Mouse (Mus musculus): ENCODE data around the gene Gm9837. TPM values are rescaled to one million over a fixed set of nuclear protein-coding genes. Genes with fewer than 3 reads are reported as not detected.
A peak's percentile ranks its signal among the peaks of the same experiment; 100 is the strongest.

Gene Gm9837
- not detected in 2 replicates for polyA plus RNA-seq (2012; rRNA removed)

DNA sequence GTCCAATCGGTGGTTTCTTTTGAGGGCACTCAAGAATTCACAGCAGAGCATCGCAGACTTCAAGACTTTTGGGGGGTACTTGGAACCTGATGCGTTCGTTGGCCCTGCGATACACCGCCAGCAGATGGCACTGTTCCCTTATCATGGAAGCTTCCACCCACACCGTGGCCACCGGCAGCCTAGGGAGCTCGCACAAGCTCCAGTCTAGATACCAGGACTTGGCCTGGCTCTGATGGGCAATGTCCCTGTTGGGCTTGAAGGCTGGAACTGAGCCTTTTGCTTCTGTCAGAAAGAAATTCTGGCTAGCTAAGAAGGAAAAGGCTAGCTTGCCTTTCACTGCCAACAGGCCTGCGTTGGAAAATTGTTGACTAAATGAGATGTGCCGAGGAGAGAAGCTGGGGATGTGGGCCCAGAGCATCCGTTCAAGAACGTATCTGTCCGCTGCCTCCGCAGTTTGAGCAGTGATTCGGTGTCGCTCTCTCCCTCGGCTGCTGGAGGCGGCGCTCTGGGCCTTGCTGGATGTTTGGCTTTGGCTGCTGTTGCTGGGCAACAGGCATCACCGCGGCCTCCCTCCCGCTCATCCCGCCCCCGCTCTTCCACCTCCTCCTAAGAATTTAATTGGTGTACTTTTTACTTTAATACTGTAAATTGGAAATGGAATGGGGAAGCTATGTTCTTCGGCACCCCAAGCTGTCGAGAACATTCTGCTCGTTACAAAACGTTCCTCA is at the start of gene Gm9837:
Gene Gm9837 (minus strand): TSS at position 512 of the 728 bp plus-strand sequence.
- H3K4me1 ChIP-seq (ENCODE audit: control insufficient read depth, insufficient read depth, low read length) = no peaks in the 10 kb centered on the region
- H3K4me3 ChIP-seq (replicated peaks; ENCODE audit: extremely low read depth, low read depth, low read length) = no peak within 1 kb of the TSS
- 6% methylated on average over 29 of the region's 29 CpGs for WGBS
- DNase-seq = peak; percentile 84
- TF ChIP-seq CTCF (IDR thresholded peaks at IDR 0.05; ENCODE audit: insufficient read depth, low read length) = peak; percentile 97
- no peak for TF ChIP-seq POLR2A (IDR thresholded peaks at IDR 0.05; ENCODE audit: borderline replicate concordance, extremely low read depth, low read depth, low read length)

DNA sequence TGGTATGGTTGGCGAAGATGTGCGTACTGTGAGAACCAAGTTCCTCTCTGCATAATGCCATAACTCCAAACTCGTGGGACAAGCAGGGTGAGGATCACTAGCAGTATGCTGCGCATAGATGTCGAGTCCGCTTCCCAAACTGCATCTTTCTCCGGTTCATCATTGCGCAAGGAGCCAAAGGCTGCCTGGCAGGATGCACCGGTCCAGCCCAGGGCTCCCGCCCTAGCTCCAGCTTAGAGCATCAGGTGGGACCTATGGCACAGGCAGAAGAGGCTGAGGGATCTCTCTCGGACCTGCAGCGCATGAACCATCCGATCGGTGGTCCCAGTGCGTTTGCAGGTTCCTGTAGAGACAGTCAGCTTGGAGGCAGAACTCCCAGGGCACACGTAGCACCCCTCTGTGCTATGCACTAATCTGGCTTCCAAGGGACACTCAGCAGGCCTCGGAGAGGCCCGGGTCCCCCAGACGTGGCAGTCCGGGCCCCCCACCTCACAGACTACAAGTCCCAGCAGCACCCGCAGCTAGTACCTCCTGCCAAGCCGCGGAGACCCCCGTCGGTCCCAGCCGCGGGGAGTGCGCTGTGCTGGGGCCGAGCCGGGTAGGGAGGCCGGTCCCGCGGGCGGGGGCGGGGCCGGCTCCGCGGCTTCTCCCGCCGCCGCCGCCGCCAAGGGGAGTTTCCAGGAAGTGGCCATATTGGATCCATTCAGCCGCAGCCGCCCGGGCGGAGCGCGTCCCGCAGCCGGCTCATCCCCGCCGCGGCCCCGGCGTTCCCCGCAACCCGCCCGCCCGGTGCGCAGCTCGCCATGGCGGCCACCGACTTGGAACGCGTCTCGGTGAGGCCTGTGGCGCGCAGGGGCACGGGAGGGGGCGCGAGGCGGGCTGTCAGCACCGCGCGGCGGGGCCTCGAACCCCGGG is 49.2 kb upstream of the Gm9837 start, which contains the start of gene Sept8:
Gene Sept8 (plus strand): TSS at position 51 of the 915 bp plus-strand sequence.
- peaks cover 10% of the 10 kb centered on the region for H3K4me1 ChIP-seq (ENCODE audit: control insufficient read depth, insufficient read depth, low read length)
- DNase-seq = peak; percentile 67
- TF ChIP-seq POLR2A (IDR thresholded peaks at IDR 0.05; ENCODE audit: borderline replicate concordance, extremely low read depth, low read depth, low read length) = 0 out of 2 replicates have a peak, but pooled peaks have one; percentile 25
- TF ChIP-seq CTCF (IDR thresholded peaks at IDR 0.05; ENCODE audit: insufficient read depth, low read length) = no peak
- peak within 1 kb of the TSS; percentile 89 for H3K4me3 ChIP-seq (replicated peaks; ENCODE audit: extremely low read depth, low read depth, low read length)
- 7% methylated on average over 79 of the region's 79 CpGs for WGBS

- WGBS = 61% methylated on average over 5 of the region's 5 CpGs
- DNase-seq = no peak
- peaks cover 10% of the 10 kb centered on the region for H3K4me1 ChIP-seq (ENCODE audit: control insufficient read depth, insufficient read depth, low read length)
- H3K4me3 ChIP-seq (replicated peaks; ENCODE audit: extremely low read depth, low read depth, low read length) = no peak overlapping the region
- no peak for TF ChIP-seq CTCF (IDR thresholded peaks at IDR 0.05; ENCODE audit: insufficient read depth, low read length)
- no peak for TF ChIP-seq POLR2A (IDR thresholded peaks at IDR 0.05; ENCODE audit: borderline replicate concordance, extremely low read depth, low read depth, low read length)
Observed at GRCm38 (mm10) chr11:53518759-53519158, 48.5 kb upstream of the Gm9837 start.

DNA sequence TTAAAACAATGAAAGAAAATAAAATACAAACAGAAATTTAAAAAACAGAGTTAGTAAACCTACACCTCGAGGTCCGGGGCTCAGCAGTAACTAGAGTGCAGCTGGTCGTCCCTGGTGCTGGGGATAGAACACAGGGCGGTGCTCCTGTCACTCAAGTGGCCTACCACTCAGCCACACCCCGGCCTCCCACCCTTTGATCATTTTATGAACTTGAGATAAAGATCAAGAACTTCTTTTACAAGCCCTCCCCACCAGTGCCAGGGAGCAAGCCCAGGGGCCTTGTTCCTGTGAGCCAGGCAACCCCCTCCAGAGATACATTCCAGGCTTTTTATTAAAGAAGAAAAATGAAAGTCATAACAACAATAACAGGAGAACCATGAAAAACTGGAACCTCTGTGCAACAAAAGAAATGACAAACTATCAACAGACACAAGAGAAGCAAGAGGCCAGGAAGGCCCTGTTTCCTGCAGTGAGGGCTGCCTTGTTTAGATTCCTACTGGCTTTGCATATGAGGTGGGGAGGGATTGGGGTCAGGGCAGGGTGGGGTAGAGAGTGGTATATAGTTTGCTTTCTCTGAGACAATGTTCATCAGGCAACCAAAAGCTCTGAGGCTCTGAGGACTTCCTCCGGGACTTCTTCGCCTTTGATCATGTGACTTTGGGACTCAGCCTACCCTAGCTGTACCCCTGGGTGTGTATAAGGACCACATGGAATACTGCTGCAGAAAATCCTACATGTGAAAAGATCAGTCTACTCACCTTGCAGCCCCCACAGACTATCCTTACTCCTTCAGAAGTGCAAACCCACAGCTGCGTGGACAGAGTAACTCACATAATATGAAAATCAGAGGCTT is 46.7 kb upstream of the Gm9837 start:
- H3K4me1 ChIP-seq (ENCODE audit: control insufficient read depth, insufficient read depth, low read length) = peaks cover 8% of the 10 kb centered on the region
- no peak for DNase-seq
- no peak overlapping the region for H3K4me3 ChIP-seq (replicated peaks; ENCODE audit: extremely low read depth, low read depth, low read length)
- TF ChIP-seq CTCF (IDR thresholded peaks at IDR 0.05; ENCODE audit: insufficient read depth, low read length) = no peak
- WGBS = 40% methylated on average over 8 of the region's 8 CpGs

DNA sequence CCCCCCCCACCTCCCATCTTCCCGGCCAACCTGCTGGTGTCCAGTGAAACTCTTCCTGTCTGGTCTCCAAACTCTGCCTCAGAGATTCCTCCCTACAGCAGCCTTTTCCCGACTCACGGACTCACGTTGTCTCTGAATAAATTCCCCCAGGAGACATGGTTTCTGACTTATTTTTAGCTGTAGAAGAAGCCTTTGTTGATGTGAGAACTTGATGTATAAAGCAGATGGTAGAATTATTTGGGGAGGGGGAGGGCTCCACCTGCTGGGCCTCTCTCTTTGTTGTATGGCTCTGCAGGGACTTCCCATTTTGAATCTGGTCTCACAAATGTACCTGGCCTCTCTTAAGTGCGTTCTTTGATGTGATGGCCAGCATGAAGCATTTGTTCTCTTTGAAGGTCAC is 40.1 kb upstream of the Gm9837 start:
- WGBS = 45% methylated on average over 5 of the region's 5 CpGs
- TF ChIP-seq POLR2A (IDR thresholded peaks at IDR 0.05; ENCODE audit: borderline replicate concordance, extremely low read depth, low read depth, low read length) (no peak), CTCF (IDR thresholded peaks at IDR 0.05; ENCODE audit: insufficient read depth, low read length) (no peak)
- Histone ChIP-seq H3K4me1 (ENCODE audit: control insufficient read depth, insufficient read depth, low read length) (no peaks in the 10 kb centered on the region; the same call in 1 of the 2 replicates), H3K4me3 (replicated peaks; ENCODE audit: extremely low read depth, low read depth, low read length) (no peak overlapping the region)
- DNase-seq = no peak

- no peak for DNase-seq
- Histone ChIP-seq H3K4me3 (replicated peaks; ENCODE audit: extremely low read depth, low read depth, low read length) (no peak overlapping the region), H3K4me1 (ENCODE audit: control insufficient read depth, insufficient read depth, low read length) (no peaks in the 10 kb centered on the region; the same call in 1 of the 2 replicates)
- TF ChIP-seq POLR2A (IDR thresholded peaks at IDR 0.05; ENCODE audit: borderline replicate concordance, extremely low read depth, low read depth, low read length) (no peak), CTCF (IDR thresholded peaks at IDR 0.05; ENCODE audit: insufficient read depth, low read length) (no peak)
- 57% methylated on average over 3 of the region's 3 CpGs for WGBS
Observed at GRCm38 (mm10) chr11:53508591-53508990, 38.3 kb upstream of the Gm9837 start.

- H3K4me3 ChIP-seq (replicated peaks; ENCODE audit: extremely low read depth, low read depth, low read length) = no peak overlapping the region
- no peak for DNase-seq
- no peaks in the 10 kb centered on the region; the same call in 1 of the 2 replicates for H3K4me1 ChIP-seq (ENCODE audit: control insufficient read depth, insufficient read depth, low read length)
- WGBS = 28% methylated on average over 7 of the region's 7 CpGs
- TF ChIP-seq POLR2A (IDR thresholded peaks at IDR 0.05; ENCODE audit: borderline replicate concordance, extremely low read depth, low read depth, low read length) = no peak
- TF ChIP-seq CTCF (IDR thresholded peaks at IDR 0.05; ENCODE audit: insufficient read depth, low read length) = no peak
Observed at GRCm38 (mm10) chr11:53508152-53508551, 37.9 kb upstream of the Gm9837 start.

GRCm38 (mm10) chr11:53507098-53507805 is 37.0 kb upstream of the Gm9837 start:
- TF ChIP-seq POLR2A (IDR thresholded peaks at IDR 0.05; ENCODE audit: borderline replicate concordance, extremely low read depth, low read depth, low read length) (no peak), CTCF (IDR thresholded peaks at IDR 0.05; ENCODE audit: insufficient read depth, low read length) (no peak)
- Histone ChIP-seq H3K4me1 (ENCODE audit: control insufficient read depth, insufficient read depth, low read length) (no peaks in the 10 kb centered on the region; the same call in 1 of the 2 replicates), H3K4me3 (replicated peaks; ENCODE audit: extremely low read depth, low read depth, low read length) (no peak overlapping the region)
- WGBS = 75% methylated on average over 9 of the region's 9 CpGs
- DNase-seq = no peak
